Mouse (Mus musculus): ENCODE results near the gene Gpr4. TPM values are rescaled to one million over a fixed set of nuclear protein-coding genes. Genes with fewer than 3 reads are reported as not detected.

The Gpr4 gene
- polyA plus RNA-seq, 1 experiment from 2014 or later, result 1.8 TPM

DNA sequence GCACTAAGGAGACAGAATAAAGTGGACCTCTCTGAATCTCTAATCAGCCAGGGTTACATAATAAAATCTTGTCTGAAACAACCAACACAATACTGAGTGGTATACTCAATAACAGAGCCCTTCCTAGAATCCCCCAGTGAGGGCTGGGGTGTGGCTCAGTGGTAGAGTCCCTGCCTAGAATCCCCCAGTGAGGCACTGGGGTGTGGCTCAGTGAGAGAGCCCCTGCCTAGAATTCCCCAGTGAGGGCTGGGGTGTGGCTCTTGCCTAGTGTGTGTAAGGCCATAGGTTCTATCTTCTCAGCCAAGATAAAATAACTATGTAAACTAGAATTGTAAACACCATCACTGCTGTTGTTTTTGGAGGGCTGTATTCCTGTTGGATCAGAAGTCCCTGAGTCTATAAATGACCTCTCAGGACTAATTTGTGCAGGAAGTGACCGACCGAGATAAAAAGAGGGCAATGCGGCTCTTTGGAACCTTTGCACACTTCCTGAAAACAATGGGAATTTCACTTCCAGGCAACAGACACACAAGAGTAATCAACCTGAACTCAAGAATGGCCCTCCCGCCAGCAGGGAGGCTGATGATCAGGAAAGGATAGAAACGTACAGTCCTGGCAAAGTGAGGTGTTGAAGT lies 1.2 kb upstream of the Gpr4 start:
- ATAC-seq (replicated peaks; ENCODE audit: insufficient number of reproducible peaks, low FRiP score, low TSS enrichment, low read depth) (no peak), DNase-seq (ENCODE audit: low spot score) (no peak)
- no peak overlapping the region for H3K9ac ChIP-seq (replicated peaks; ENCODE audit: low read length)
- H3K27ac ChIP-seq (replicated peaks; ENCODE audit: low read depth, low read length), result no peak overlapping the region
- H3K4me2 ChIP-seq (ENCODE audit: low read depth, low read length), result no peak overlapping the region
- H3K27me3 ChIP-seq (ENCODE audit: control insufficient read depth, insufficient read depth, low read length), result no peaks in the 10 kb centered on the region
- no peaks in the 10 kb centered on the region for H3K4me1 ChIP-seq (ENCODE audit: control insufficient read depth, insufficient read depth, low read length)
- no peaks in the 10 kb centered on the region for H3K36me3 ChIP-seq (replicated peaks; ENCODE audit: control insufficient read depth, insufficient read depth, low read depth, low read length)
- H3K4me3 ChIP-seq (ENCODE audit: low read depth, low read length), result no peak overlapping the region
- 62% methylated on average over 5 of the region's 5 CpGs for WGBS
- H3K9me3 ChIP-seq (replicated peaks; ENCODE audit: control insufficient read depth, low read length), result no peaks in the 10 kb centered on the region

DNA sequence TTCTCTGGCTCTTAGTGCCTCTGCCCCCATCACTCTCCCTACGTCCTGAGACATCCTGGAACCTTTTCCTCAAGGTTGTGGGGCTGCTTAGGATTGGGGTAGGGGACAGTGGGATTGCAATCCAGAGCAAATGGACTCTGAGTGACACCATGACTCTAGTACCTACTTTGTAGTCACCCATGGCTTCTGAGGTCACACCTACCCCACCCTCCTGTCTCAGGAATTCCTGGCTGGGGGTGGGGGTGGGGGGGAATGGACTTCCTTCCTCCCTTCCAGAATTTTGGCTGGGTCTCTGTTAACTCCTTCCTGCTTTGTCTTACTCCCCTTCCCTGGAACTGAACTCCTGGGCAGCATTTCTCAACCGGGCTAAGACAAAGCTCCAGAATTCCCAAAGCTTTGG lies 1.0 kb downstream of the Gpr4 start:
- Histone ChIP-seq H3K9me3 (replicated peaks; ENCODE audit: control insufficient read depth, low read length) (no peaks in the 10 kb centered on the region), H3K4me2 (ENCODE audit: low read depth, low read length) (no peak overlapping the region), H3K4me1 (ENCODE audit: control insufficient read depth, insufficient read depth, low read length) (no peaks in the 10 kb centered on the region), H3K27me3 (ENCODE audit: control insufficient read depth, insufficient read depth, low read length) (no peaks in the 10 kb centered on the region), H3K27ac (replicated peaks; ENCODE audit: low read depth, low read length) (no peak overlapping the region), H3K9ac (replicated peaks; ENCODE audit: low read length) (no peak overlapping the region), H3K36me3 (replicated peaks; ENCODE audit: control insufficient read depth, insufficient read depth, low read depth, low read length) (no peaks in the 10 kb centered on the region), H3K4me3 (ENCODE audit: low read depth, low read length) (no peak overlapping the region)
- ATAC-seq (replicated peaks; ENCODE audit: insufficient number of reproducible peaks, low FRiP score, low TSS enrichment, low read depth), result no peak
- no peak for DNase-seq (ENCODE audit: low spot score)
- WGBS, result 80% methylated on average over 2 of the region's 2 CpGs

DNA sequence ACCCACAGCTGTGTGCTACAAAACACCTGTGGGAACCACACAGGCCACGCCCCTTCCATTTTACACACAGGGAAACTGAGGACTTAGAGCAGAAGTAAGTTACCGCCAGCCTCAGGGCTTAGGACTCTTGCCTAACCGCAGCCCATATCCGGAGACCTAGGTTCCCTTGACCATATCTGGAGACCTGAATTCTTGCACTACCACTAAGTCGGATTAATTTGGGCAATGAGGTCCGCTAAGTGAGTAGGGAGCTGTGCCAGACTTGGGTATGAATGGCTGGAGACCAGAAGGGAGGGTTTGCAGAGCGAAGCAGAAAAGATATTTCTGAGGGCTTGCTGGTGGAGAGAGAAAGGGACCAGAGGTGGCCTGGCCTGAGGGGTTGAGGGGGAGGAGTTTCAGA lies 2.0 kb downstream of the Gpr4 start:
- H3K4me3 ChIP-seq (ENCODE audit: low read depth, low read length), result no peak overlapping the region
- no peaks in the 10 kb centered on the region for H3K36me3 ChIP-seq (replicated peaks; ENCODE audit: control insufficient read depth, insufficient read depth, low read depth, low read length)
- DNase-seq (ENCODE audit: low spot score) (no peak), ATAC-seq (replicated peaks; ENCODE audit: insufficient number of reproducible peaks, low FRiP score, low TSS enrichment, low read depth) (no peak)
- no peak overlapping the region for H3K27ac ChIP-seq (replicated peaks; ENCODE audit: low read depth, low read length)
- H3K4me1 ChIP-seq (ENCODE audit: control insufficient read depth, insufficient read depth, low read length), result no peaks in the 10 kb centered on the region
- H3K27me3 ChIP-seq (ENCODE audit: control insufficient read depth, insufficient read depth, low read length), result no peaks in the 10 kb centered on the region
- H3K9ac ChIP-seq (replicated peaks; ENCODE audit: low read length), result no peak overlapping the region
- WGBS, result 74% methylated on average over 7 of the region's 7 CpGs
- no peak overlapping the region; the same call in 1 of the 2 replicates for H3K4me2 ChIP-seq (ENCODE audit: low read depth, low read length)
- no peaks in the 10 kb centered on the region for H3K9me3 ChIP-seq (replicated peaks; ENCODE audit: control insufficient read depth, low read length)

DNA sequence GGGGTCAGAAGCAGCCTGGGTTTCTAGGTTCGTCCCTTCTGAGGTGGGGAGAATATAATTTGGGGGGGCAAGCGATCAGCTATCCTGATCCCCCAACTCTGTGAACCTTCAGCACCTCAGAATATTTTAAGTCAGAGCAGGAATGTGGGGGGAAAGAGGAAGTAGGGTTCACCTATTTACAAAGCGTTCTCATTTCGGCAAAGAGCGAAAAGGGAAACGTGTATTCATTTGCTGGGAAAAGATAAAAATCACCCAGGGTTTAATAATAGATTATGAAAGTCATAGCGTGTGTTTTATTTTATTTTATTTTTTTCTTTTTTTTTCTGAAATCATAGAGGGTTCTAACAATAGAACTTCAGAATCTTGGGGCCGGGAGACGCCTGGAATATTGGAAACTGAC lies 2.6 kb downstream of the Gpr4 start:
- no peak overlapping the region for H3K9ac ChIP-seq (replicated peaks; ENCODE audit: low read length)
- ATAC-seq (replicated peaks; ENCODE audit: insufficient number of reproducible peaks, low FRiP score, low TSS enrichment, low read depth), result no peak
- DNase-seq (ENCODE audit: low spot score), result no peak
- WGBS, result 66% methylated on average over 9 of the region's 9 CpGs
- H3K27ac ChIP-seq (replicated peaks; ENCODE audit: low read depth, low read length), result no peak overlapping the region
- H3K4me2 ChIP-seq (ENCODE audit: low read depth, low read length), result no peak overlapping the region
- no peak overlapping the region for H3K4me3 ChIP-seq (ENCODE audit: low read depth, low read length)
- H3K36me3 ChIP-seq (replicated peaks; ENCODE audit: control insufficient read depth, insufficient read depth, low read depth, low read length), result no peaks in the 10 kb centered on the region
- no peaks in the 10 kb centered on the region for H3K4me1 ChIP-seq (ENCODE audit: control insufficient read depth, insufficient read depth, low read length)
- H3K27me3 ChIP-seq (ENCODE audit: control insufficient read depth, insufficient read depth, low read length), result no peaks in the 10 kb centered on the region
- no peaks in the 10 kb centered on the region for H3K9me3 ChIP-seq (replicated peaks; ENCODE audit: control insufficient read depth, low read length)

DNA sequence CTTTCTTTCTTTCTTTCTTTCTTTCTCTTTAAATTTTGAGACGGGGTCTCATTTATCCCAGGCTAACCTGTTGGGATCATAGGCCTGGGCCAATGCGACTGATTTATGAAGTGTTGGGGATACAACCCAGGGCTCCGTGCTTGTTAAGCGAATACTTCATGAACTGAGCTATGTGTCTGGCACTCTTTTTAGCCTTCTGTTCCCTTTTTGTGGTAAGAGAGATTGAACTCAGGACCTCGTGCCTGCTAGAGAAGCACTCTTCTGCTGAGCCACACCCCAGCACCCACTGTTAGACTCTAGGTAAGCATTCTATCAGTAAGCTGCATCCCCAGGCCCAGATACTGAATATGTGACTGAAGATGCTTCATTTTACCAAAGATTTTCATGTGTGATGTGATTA lies 5.2 kb downstream of the Gpr4 start:
- ATAC-seq (replicated peaks; ENCODE audit: insufficient number of reproducible peaks, low FRiP score, low TSS enrichment, low read depth) (no peak), DNase-seq (ENCODE audit: low spot score) (no peak)
- Histone ChIP-seq H3K27ac (replicated peaks; ENCODE audit: low read depth, low read length) (no peak overlapping the region), H3K4me2 (ENCODE audit: low read depth, low read length) (no peak overlapping the region), H3K9me3 (replicated peaks; ENCODE audit: control insufficient read depth, low read length) (no peaks in the 10 kb centered on the region), H3K4me1 (ENCODE audit: control insufficient read depth, insufficient read depth, low read length) (no peaks in the 10 kb centered on the region), H3K36me3 (replicated peaks; ENCODE audit: control insufficient read depth, insufficient read depth, low read depth, low read length) (no peaks in the 10 kb centered on the region), H3K9ac (replicated peaks; ENCODE audit: low read length) (no peak overlapping the region), H3K4me3 (ENCODE audit: low read depth, low read length) (no peak overlapping the region), H3K27me3 (ENCODE audit: control insufficient read depth, insufficient read depth, low read length) (no peaks in the 10 kb centered on the region)
- WGBS, result 73% methylated on average over 5 of the region's 5 CpGs

DNA sequence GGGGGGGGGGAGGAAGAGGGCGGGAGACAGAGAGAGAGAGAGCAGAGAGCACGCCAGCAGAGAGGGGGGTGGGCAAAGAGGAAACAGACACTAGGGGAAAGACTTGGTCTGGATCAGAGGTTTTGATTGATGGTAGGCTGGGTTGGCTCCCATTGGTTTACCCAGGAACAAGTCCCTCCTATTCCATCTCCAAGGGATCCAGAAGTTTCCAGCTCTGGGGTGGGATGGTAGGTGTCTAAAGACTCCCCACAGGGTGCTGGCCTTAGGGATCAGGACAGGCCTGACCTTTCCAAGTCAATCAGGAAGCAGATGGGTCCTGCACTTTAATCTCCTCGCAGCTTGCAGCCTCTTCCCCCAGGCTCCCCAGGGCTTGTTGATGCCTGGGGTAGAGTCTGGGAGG lies 5.6 kb downstream of the Gpr4 start:
- Histone ChIP-seq H3K4me3 (ENCODE audit: low read depth, low read length) (no peak overlapping the region), H3K9me3 (replicated peaks; ENCODE audit: control insufficient read depth, low read length) (no peaks in the 10 kb centered on the region), H3K4me2 (ENCODE audit: low read depth, low read length) (no peak overlapping the region), H3K27ac (replicated peaks; ENCODE audit: low read depth, low read length) (no peak overlapping the region), H3K4me1 (ENCODE audit: control insufficient read depth, insufficient read depth, low read length) (no peaks in the 10 kb centered on the region), H3K36me3 (replicated peaks; ENCODE audit: control insufficient read depth, insufficient read depth, low read depth, low read length) (no peaks in the 10 kb centered on the region), H3K9ac (replicated peaks; ENCODE audit: low read length) (no peak overlapping the region), H3K27me3 (ENCODE audit: control insufficient read depth, insufficient read depth, low read length) (no peaks in the 10 kb centered on the region)
- WGBS, result 5% methylated on average over 2 of the region's 3 CpGs
- ATAC-seq (replicated peaks; ENCODE audit: insufficient number of reproducible peaks, low FRiP score, low TSS enrichment, low read depth) (0 out of 2 replicates have a peak, but pooled peaks have one; percentile 11), DNase-seq (ENCODE audit: low spot score) (no peak)

DNA sequence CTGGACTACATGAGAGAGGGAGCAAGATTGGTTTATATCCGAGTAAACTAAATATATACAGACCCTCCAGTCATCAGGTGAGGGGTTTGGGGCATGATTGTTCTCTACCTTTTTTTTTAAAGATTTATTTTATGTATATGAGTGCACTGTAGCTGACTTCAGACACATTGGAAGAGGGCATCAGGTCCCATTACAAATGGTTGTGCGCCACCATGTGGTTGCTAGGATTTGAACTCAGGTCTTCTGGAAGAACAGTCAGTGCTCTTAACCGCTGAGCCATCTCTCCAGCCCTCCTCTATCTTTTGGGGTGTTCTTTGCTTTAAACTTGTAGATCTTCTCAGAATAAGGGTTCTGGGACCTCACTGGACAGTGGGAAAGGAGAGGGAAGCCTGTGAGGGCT lies 7.7 kb downstream of the Gpr4 start:
- no peaks in the 10 kb centered on the region for H3K27me3 ChIP-seq (ENCODE audit: control insufficient read depth, insufficient read depth, low read length)
- H3K27ac ChIP-seq (replicated peaks; ENCODE audit: low read depth, low read length), result no peak overlapping the region
- DNase-seq (ENCODE audit: low spot score), result no peak
- H3K4me3 ChIP-seq (ENCODE audit: low read depth, low read length), result no peak overlapping the region
- no peak overlapping the region for H3K4me2 ChIP-seq (ENCODE audit: low read depth, low read length)
- no peaks in the 10 kb centered on the region for H3K36me3 ChIP-seq (replicated peaks; ENCODE audit: control insufficient read depth, insufficient read depth, low read depth, low read length)
- WGBS, result 59% methylated on average over 3 of the region's 3 CpGs
- no peaks in the 10 kb centered on the region for H3K9me3 ChIP-seq (replicated peaks; ENCODE audit: control insufficient read depth, low read length)
- H3K9ac ChIP-seq (replicated peaks; ENCODE audit: low read length), result no peak overlapping the region
- no peak for ATAC-seq (replicated peaks; ENCODE audit: insufficient number of reproducible peaks, low FRiP score, low TSS enrichment, low read depth)
- no peaks in the 10 kb centered on the region for H3K4me1 ChIP-seq (ENCODE audit: control insufficient read depth, insufficient read depth, low read length)

DNA sequence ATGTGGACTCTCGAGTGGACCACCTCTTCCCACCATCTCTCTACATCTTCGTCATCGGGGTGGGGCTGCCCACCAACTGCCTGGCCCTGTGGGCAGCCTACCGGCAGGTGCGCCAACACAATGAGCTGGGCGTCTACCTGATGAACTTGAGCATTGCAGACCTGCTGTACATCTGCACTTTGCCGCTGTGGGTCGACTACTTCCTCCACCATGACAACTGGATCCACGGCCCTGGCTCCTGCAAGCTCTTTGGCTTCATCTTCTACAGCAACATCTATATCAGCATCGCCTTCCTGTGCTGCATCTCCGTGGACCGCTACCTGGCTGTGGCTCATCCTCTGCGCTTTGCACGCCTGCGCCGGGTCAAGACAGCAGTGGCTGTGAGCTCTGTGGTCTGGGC lies 9.9 kb downstream of the Gpr4 start:
- Histone ChIP-seq H3K36me3 (replicated peaks; ENCODE audit: control insufficient read depth, insufficient read depth, low read depth, low read length) (no peaks in the 10 kb centered on the region), H3K4me1 (ENCODE audit: control insufficient read depth, insufficient read depth, low read length) (no peaks in the 10 kb centered on the region), H3K4me3 (ENCODE audit: low read depth, low read length) (no peak overlapping the region), H3K9me3 (replicated peaks; ENCODE audit: control insufficient read depth, low read length) (no peaks in the 10 kb centered on the region), H3K27ac (replicated peaks; ENCODE audit: low read depth, low read length) (no peak overlapping the region), H3K4me2 (ENCODE audit: low read depth, low read length) (no peak overlapping the region), H3K27me3 (ENCODE audit: control insufficient read depth, insufficient read depth, low read length) (no peaks in the 10 kb centered on the region), H3K9ac (replicated peaks; ENCODE audit: low read length) (no peak overlapping the region)
- DNase-seq (ENCODE audit: low spot score), result no peak
- WGBS, result 91% methylated on average over 16 of the region's 16 CpGs
- no peak for ATAC-seq (replicated peaks; ENCODE audit: insufficient number of reproducible peaks, low FRiP score, low TSS enrichment, low read depth)
